Mouse (Mus musculus): ENCODE data around the gene Itga6.

The Itga6 gene

DNA sequence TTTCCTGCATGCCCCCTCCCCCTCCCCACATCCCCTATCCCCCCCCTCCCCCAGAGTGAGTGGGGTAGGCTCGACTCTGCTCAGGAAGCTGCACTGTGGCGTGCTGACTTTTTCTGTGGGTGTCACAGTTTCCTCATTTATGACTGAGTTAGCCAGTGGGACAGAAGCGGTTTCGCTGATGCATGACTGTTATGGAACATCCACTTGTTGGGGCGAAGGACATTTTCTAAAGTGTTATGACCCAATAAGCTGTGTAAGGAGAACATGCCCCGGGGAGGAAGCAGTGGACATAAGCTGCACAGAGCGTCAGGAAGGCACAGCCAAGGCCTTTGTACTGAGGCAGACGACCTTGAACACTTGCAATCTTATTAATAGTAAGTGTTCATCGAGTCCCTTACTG is 97.9 kb downstream of the Itga6 start:
- no peak for DNase-seq (ENCODE audit: low spot score)

DNA sequence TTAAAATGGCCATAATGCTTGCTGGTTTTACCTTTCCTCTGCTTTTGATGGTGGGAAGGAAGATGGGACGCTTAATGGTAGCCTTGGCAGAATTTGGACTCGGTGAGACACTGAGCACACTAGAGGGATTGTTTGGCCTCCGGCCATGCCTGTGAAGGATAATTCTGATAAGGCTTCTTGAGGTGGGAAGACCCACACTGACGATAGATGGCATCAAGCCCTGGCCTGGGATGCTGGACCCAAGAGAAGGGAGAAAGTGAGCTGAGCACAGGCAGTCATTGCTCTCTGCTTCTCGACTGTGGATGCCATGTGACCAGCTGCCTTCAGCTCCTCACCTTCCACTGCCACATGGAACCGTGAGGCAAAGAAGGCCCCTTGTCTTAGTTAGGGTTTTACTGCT is 99.5 kb downstream of the Itga6 start:
- peak; percentile 18 for DNase-seq (ENCODE audit: low spot score)

DNA sequence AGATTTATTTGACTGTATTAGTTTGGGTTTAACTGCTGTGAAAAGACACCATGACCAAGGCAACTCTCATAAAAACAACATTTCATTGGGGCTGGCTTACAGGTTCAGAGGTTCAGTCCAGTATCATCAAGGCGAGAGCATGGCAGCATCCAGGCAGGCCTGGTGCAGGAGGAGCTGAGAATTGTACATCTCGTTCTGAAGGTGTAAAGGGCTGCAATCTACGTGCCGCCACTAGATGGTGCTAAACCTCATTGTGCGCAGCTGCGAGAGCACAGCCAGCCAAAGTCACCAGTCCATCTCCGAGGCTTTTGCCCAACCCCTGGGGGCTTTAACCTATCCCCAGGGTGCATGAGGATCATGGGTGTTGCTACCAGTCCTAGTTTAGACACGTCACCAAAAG is 106.7 kb downstream of the Itga6 start:
- DNase-seq (ENCODE audit: low spot score), result peak; percentile 53

DNA sequence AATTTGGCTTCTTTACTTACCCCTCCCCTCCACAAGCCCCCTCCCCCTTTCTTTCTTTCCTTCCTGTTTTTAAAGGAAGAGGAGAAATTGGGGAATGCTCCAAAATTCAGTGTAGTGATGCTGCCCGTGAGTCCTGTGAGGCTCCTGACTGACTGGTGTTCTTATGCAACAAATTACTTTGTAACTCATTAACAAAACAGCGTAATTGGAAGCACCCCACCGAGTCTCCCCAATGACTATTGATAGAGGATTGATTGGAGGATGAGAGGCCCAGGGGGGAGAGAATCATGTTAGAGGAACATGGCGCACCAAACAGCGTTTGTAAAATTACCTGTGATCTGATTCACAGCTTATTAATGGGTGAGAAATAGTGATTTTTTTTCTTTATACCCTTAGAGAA is 109.7 kb downstream of the Itga6 start:
- no peak for DNase-seq (ENCODE audit: low spot score)

DNA sequence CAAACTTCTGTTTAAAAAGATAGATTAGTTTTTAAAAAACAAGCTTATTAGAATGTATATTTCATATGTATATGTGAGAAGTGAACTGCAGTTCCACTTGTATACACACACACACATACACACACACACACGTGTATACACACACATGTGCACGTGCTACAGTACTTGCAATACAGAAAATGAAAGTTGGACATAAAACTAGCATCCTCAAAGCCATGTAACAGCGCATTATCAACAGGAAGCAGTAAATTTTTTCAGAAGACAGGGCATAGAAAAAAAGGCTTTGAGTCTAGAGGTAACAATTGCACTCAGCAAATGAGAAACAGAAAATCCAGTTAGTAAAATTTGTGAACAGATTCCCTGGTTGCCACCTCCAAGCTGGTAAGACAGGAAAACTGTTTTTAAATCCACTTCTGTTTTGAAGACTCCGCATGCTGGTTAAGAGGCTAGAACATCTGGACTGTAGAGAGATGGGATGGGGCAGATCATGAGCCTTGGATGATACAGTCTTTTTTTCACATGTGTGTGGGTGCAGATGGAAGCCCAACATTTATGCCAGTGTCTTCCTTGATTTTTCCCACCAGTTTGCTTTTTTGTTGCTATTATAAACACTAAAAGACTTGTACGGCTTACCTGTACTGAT is 118.2 kb downstream of the Itga6 start:
- no peak for DNase-seq (ENCODE audit: low spot score)

DNA sequence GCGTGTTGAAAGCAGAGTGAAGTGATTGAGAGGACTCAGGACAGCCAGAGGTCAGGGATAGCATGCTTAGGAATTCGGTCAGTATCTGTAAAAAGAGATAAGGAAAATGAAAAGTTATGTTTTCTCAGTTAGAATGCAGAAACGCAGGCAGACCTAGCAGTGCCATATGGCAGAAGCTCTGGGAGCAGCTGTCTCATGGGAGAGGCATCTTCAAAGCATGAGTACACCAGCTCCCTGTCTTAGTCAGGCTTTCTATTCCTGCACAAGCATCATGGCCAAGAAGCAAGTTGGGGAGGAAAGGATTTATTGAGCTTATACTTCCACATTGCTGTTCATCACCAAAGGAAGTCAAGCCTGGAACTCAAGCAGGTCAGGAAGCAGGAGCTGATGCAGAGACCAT is 119.6 kb downstream of the Itga6 start:
- no peak for DNase-seq (ENCODE audit: low spot score)

DNA sequence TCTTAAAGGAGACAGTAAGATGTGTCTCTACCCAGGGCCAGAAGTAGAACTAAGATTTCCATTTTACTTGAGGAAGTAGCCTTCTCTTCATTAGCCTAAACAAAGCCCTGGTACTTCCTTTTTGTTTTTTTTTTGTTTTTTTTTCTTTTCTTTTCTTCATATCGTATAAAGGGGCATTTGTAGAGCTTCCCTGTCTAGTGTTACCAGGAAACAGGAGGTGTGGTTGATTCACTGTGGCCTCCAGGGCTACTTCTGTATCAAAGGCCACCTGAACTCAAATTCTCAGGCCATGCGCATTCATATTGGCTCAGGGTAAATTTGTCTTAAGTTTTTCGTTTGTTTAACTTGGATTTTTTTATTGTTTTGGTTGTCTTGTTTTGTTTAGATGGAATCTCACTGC is 120.5 kb downstream of the Itga6 start:
- no peak for DNase-seq (ENCODE audit: low spot score)

DNA sequence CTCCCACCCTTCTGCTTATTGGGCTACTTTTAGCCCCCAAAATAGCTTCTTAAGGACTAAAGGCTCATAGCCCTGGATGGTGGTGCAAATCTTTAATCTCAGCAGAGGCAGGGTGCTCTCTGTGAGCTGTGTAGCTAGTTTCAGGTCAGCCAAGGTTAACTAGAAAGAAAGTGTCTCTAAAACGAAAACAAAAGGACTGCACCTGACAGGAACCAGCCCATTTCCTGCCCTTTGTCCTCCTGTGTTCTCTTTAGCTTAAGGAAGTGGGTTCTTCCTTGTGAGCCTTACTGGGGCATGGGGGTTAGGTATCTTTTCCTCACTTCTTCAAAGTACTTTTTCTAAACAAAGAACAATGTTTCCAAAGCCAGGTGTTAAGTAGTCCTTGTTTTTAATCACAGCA is 121.1 kb downstream of the Itga6 start:
- DNase-seq (ENCODE audit: low spot score), result no peak

DNA sequence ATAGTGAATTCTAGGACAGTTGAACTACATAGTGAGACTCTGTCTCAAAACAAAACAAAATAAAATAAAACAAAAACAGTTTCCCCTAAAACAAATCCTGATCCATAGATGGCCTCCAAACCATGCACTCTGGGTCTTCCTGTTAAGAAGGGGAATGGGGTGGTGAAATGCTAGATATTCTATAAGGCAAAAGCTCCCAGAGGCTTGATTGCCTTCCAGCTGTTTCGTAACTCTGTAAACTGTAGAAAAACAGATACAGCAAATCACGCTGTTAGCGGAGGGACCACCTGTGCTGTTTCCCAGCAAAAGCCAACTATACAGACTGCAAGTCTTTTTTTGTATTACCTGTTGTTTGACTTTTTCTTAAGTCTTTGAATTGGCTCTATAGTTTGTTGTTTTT is 121.6 kb downstream of the Itga6 start:
- no peak for DNase-seq (ENCODE audit: low spot score)

DNA sequence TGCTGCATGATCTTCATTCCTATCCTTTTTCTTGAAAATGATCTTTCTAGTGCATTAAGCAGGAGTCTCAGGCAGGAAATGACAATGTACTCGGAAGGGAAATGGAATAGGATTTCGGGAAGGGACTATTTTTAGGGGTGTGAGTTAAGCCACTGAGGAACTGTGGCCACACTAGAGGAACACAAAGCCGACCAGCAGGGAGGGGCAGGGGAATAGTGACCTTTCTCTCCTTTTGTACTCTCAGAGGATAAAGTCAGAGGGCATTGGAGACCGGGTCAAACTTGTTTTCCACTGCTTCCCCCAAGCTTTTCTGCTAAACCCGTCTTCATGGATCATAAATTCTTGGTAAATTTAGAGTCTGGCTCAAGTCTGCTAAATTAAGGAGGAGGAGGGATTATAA is 122.1 kb downstream of the Itga6 start:
- no peak for DNase-seq (ENCODE audit: low spot score)

DNA sequence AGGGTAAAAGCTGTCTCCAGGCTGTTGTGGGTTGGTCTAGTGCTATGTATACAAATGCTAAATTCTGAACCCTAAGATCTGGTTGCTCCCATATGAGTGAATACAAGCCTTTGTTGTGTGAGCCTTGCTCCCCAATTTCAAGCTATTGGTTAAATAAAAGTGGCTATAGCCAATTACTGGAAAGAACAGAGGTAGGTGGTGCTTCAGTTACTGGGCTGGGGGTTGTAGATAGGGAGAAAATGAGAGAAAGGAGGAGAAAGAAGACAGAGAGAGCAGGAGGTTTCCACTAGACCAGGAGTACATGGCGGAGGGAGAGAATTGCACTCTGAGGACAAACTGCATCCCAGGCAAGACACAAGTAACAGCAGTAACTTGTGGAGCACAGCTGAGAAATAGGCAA is 122.8 kb downstream of the Itga6 start:
- DNase-seq (ENCODE audit: low spot score), result no peak

DNA sequence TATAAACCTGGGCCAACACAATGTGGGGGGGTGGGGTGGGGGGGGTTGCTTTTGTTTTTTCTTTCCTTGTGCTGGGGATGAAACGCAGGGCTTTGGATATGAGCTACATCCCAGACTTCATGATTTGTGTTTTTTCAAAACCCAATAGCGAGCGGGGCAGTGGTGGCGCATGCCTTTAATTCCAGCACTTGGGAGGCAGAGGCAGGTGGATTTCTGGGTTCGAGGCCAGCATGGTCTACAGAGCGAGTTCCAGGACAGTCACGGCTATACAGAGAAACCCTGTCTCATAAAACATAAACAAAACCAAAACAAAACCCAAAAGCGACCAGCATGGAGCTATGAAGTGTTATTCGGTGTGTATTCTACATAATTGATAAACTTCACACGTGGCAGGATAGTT is 126.7 kb downstream of the Itga6 start:
- no peak for DNase-seq (ENCODE audit: low spot score)

DNA sequence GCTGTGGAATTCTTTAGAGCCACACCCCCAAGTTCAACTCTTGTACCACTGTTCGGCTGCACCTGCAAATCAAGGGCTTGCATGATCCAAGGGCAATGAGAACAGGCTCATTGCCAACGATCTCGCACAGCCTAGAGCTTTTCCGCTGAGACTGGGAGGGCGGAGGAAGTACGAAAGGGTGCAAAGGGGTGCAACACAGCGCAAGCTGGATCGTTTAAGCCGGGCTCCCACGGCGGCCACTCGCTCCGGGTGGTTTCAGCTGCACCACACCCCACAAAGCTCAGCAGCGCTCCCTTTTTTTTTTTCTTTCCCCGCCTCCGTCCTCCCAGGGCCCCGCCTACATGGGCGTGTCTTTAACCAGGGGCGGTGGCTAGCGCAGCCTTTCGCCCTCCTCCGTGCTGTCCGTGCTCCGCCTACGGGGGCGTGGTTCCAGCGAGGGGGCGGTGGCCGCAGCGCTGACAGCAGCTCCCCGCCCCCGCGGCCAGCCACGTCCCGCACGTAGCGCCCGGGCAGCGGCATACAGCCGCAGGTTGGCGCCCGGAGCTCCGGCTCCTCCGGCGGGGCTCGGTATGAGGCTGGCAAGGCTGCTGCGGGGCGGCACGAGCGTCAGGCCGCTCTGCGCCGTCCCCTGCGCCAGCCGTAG is 127.5 kb downstream of the Itga6 start, which contains the start of gene Pdk1:
Gene Pdk1, plus strand, starts transcription at position 424 of the 643 bp plus-strand sequence.
- DNase-seq (ENCODE audit: low spot score), result peak; percentile 100

DNA sequence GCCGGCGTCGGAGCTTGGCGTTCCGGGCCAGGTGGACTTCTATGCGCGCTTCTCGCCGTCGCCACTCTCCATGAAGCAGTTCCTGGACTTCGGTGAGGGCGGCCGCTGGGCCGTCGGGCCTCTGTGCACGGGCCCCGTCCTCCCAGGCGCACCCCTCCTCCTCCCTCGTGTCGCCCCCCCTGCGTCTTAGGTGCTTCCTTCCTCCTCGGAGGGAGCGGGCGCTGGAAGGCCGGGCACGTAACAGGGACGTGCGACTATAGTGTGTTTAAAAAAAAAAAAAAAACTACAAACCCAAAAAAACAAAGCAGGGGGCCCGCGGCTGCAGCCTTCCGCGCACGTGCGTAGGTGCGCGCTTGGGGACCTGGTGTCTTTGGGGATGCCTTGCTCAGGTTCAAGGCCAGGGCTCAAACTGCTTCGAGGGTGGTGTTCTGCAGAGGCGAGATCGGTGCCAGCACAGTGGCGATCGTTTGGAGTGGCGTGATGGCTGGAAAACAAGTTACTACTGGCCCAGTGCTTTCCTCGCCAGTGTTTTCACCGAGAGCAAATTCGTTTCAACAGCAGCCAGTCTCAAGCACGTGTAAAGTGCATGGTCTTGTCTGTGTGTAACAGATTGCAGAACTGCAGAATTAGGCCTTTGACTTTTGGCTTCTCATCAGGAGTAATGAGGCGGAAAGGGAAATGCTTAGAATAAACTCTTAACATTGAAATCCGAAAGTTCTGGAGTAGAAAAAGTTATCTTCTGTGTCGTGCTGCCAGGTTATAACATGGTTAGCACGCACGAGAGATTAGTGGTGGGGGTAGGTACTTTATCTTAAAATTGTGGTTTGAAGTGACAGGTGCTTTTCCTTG is 128.3 kb downstream of the Itga6 start:
- peak; percentile 48 for DNase-seq (ENCODE audit: low spot score)

DNA sequence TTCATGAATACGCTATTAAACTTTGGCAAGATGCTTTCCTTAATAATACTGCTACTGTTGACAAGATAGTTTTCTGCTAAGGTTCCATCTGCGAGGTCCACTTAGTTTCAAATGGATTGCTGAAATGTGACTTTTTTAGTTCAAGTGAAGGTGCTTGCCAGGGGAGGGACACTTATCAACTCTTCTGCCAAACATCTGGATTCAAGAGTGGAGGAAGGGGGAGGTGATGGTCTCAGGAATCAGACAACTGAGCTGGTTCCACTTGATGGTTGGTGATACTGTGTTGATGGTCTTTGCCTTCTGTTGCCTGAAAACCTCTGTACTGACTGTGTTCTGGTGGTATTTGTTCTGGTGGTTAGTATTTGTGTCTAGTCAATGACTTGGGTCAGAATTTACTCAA is 129.0 kb downstream of the Itga6 start:
- no peak for DNase-seq (ENCODE audit: low spot score)

DNA sequence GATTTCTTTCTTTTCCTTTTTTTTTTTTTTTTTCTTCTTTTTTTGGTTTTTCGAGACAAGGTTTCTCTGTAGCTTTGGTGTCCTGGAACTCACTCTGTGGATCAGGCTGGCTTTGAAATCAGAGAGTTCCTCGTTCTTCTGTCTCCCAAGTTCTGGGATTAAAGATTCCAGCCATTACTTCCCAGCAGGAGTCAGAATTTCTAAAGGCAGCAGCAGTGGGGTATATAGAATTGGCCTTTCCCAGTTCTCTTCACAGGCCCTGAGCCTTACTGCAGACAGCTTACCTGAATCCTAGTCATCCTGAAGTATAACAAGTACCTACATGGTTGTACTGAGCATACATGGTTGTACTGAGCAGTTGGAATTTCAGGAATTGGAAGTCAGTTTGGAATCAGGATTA is 129.4 kb downstream of the Itga6 start:
- DNase-seq (ENCODE audit: low spot score), result no peak

DNA sequence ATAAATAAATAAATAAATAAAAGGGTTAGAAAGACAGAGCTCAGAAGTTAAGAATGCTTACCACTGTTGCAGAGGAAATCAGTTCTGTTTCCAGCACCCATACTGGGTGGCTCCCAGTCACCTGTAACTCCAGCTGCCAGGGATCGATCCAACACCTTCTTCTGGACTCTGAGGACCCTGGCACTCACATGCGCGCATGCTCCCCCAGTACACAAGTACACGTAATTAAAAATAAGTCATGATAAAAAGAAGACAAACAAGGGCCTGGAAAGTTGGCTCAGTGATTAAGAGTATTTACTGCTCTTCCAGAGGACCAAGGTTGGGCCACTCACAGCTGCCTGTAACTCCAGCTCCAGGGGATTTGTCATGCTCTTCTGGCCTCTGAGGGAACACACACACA is 132.4 kb downstream of the Itga6 start:
- DNase-seq (ENCODE audit: low spot score), result no peak

DNA sequence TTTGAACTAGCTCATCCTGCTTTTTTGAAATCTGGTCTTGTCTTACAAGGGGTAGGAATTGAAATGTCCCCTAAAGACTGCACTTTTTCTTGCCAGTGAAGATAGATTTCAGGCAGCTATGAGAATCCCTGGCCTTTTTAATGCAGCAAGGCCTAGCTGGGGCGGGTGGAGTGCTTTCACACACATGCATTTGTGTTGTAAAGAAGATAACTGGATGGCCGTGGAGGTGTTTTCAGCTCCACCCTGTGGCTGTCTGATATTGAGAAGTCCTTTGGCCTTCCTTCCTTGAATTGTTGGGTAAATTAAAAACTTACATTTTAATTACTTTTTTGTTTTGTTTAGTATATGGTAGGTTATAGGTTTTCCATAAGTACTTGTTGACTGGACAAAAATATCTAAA is 133.0 kb downstream of the Itga6 start:
- no peak for DNase-seq (ENCODE audit: low spot score)

DNA sequence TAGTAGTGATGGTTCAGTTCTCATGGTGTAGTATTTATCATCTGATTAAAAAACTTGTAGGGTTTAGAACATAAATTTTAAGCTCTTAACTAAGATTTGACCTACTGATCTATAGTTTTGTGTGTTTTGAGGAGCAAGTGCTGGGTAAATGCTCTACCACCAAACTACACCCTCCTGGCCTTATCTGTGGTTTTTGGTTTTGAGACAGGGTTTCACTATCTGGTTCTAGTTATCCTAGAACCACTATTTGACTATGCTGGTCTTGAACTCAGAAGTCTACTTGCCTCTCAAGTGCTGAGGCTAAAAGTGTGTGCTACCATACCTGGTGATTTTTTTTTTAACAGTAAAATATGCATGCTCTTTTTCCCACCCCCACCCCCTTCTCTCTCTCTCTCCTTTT is 133.5 kb downstream of the Itga6 start:
- DNase-seq (ENCODE audit: low spot score), result no peak

DNA sequence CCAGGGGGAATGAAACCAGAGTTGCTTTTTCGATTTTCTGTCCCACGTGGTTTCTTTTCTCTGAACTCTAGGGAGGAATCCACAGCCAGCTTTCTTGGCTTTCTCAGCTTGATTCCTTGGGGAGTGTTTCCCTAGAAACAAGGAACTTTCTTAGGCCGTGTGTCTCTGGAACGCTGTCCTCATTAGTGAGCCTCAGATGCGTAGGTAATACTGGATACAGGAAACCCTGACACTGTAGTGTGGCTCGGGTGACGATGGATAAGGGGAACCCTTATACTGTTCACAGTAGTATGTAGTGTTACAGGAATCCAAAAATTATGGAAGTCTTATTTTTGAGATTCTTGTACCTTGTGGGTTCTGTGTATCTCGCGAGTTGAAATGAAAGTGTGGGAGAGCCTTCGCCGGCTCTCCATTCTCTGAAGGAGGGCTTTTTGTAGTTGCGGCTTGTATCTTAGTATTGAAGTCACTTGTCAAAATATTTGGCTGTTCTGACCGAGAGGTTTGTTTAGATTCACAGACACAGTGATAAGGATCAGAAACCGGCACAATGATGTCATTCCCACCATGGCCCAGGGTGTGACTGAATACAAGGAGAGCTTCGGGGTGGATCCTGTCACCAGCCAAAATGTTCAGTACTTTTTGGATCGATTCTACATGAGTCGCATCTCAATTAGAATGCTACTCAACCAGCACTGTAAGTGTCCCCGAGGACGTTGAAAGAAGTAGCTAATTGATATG is 137.7 kb downstream of the Itga6 start:
- no peak for DNase-seq (ENCODE audit: low spot score)

DNA sequence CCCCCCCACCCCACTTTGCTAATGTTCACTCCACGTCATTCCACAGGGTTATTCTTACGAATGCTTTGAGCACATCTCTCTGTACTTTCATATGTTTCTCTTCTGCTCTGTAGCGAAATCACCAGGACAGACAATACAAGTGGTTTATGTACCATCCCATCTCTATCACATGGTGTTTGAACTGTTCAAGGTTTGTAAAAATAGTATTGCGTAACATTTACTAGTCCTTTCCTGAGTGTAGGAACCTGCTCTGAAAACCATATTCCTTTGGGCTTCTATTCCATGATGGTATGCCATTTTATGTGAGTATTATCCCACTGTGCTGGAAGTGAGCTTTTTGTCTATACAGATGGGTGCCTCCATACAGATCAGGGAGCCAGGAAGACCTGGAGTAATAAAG is 141.9 kb downstream of the Itga6 start:
- no peak for DNase-seq (ENCODE audit: low spot score)

DNA sequence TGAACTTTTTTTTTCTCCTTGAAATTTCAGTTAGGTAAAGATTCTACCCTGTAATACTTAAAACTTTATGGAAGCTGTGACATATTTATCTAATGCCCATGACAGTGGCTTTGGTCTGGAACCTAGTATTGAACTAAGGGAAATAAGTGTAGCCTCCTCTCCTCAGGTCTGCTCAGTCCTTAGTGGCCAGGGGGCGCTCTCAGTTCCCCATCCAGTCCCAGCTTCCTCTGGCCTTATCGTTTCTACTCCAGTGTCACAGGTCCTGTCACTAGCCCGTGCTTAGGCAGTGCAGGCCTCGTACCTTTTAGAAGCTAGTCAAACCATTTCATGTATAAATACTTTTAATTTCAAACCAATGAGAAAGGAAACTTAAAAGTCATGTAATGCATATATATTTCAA is 143.0 kb downstream of the Itga6 start:
- no peak for DNase-seq (ENCODE audit: low spot score)

DNA sequence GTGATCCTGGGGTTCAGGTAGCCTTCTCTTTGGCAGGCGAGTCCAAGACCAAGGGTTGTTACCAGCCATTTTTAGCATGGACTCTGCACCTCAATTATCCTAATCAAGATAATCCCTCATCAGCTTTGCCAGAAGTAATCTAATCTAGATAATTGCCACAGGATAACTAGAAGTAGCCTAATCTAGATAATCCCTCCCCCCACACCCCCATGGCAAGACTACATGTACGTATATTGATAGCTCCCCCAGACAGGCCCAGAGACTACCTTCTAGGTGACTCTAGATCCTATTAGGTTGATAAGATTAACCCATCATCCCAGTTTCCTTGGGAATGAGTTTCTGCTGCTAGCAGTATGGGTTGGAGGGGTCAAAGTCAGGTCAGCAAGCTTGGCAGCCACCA is 146.1 kb downstream of the Itga6 start:
- no peak for DNase-seq (ENCODE audit: low spot score)

All from ovary, postnatal 36 days (tissue).